Mouse (Mus musculus) heart, embryonic 14.5 days (tissue): ENCODE data around the gene Smurf2. TPM values are rescaled to one million over a fixed set of nuclear protein-coding genes. Genes with fewer than 3 reads are reported as not detected.
A peak's percentile ranks its signal among the peaks of the same experiment; 100 is the strongest.
"Not testable (repeated sequence)": the region's sequence is repeated elsewhere in the genome, so short reads cannot be mapped to it uniquely, and the experiment has no call there.

Experiments
- ATAC-seq: fragments of 200-750 bp; cut with Nextera tagmentation; 2 replicates; pipeline ENCODE4 v1.8.0; 2017; ENCODE audit warnings: low read depth, moderate TSS enrichment; ENCODE audit not compliant: insufficient number of reproducible peaks, insufficient read depth, low FRiP score
- H3K27ac ChIP-seq, 2 experiments: fragments of 200-500 bp in 1 of 2; fragments of 300-500 bp in 1 of 2; sonication (generic) in 1 of 2; replicated peaks in 1 of 2; 2 replicates each; pipeline ENCODE4 v1.5.1; 2012 to 2014; ENCODE audit warnings: low read depth in 2 of 2, low read length in 2 of 2, control low read depth in 1 of 2, mild to moderate bottlenecking in 1 of 2, mixed read lengths in 1 of 2; ENCODE audit not compliant: control insufficient read depth in 1 of 2, insufficient read depth in 1 of 2
- H3K27me3 ChIP-seq: fragments of 300-500 bp; sonication (generic); 2 replicates; pipeline ENCODE4 v1.6.1; 2014; ENCODE audit warnings: mild to moderate bottlenecking, low read length, control low read depth; ENCODE audit not compliant: control insufficient read depth, insufficient read depth
- H3K36me3 ChIP-seq: fragments of 300-500 bp; sonication (generic); 2 replicates; pipeline ENCODE4 v1.6.1; 2014; ENCODE audit warnings: mild to moderate bottlenecking, control low read depth, low read length, mixed read lengths; ENCODE audit not compliant: control insufficient read depth, insufficient read depth
- H3K4me1 ChIP-seq, 2 experiments: fragments of 200-500 bp in 1 of 2; fragments of 300-500 bp in 1 of 2; sonication (generic) in 1 of 2; 2 replicates each; pipeline ENCODE4 v1.6.1; 2012 to 2014; ENCODE audit warnings: low read length in 2 of 2, control low read depth in 1 of 2, mixed read lengths in 1 of 2; ENCODE audit not compliant: control insufficient read depth in 2 of 2, insufficient read depth in 2 of 2
- H3K4me2 ChIP-seq: fragments of 300-500 bp; sonication (generic); 2 replicates; pipeline ENCODE4 v1.6.1; 2014; ENCODE audit warnings: mild to moderate bottlenecking, low read length
- H3K4me3 ChIP-seq, 2 experiments: fragments of 200-500 bp in 1 of 2; fragments of 300-500 bp in 1 of 2; sonication (generic) in 1 of 2; 2 replicates each; pipeline ENCODE4 v1.5.1; 2012 to 2014; ENCODE audit warnings: low read length in 2 of 2, mild to moderate bottlenecking in 2 of 2, control low read depth in 1 of 2, low read depth in 1 of 2, moderate library complexity in 1 of 2; ENCODE audit not compliant: control insufficient read depth in 1 of 2, insufficient read depth in 1 of 2
- H3K9ac ChIP-seq: fragments of 300-500 bp; sonication (generic); 2 replicates; pipeline ENCODE4 v1.6.1; 2014; ENCODE audit warnings: mild to moderate bottlenecking, low read length
- H3K9me3 ChIP-seq: fragments of 300-500 bp; sonication (generic); 2 replicates; pipeline ENCODE4 v1.6.1; 2016; ENCODE audit warnings: low read length, control low read depth; ENCODE audit not compliant: control insufficient read depth
- WGBS: fragments of 180-500 bp; shearing (Covaris S2); extraction: QIAGEN DNeasy Blood & Tissue Kit; methylation state at CpG from one replicate; pipeline ENCODE4 v1.1.7; 2014; 5-methylcytosine and 5-hydroxymethylcytosine counted together
- polyA plus RNA-seq: library from polyadenylated mRNA; unstranded; fragments of >200 nt; fragmentation: Nextera tagmentation; extraction: Ambion mirVana; gene quantifications from 2 replicates; pipeline ENCODE4 v1.2.1, GENCODE M21; 2014

Smurf2 gene
- polyA plus RNA-seq, 1 experiment from 2014 or later = 17.4 TPM

DNA sequence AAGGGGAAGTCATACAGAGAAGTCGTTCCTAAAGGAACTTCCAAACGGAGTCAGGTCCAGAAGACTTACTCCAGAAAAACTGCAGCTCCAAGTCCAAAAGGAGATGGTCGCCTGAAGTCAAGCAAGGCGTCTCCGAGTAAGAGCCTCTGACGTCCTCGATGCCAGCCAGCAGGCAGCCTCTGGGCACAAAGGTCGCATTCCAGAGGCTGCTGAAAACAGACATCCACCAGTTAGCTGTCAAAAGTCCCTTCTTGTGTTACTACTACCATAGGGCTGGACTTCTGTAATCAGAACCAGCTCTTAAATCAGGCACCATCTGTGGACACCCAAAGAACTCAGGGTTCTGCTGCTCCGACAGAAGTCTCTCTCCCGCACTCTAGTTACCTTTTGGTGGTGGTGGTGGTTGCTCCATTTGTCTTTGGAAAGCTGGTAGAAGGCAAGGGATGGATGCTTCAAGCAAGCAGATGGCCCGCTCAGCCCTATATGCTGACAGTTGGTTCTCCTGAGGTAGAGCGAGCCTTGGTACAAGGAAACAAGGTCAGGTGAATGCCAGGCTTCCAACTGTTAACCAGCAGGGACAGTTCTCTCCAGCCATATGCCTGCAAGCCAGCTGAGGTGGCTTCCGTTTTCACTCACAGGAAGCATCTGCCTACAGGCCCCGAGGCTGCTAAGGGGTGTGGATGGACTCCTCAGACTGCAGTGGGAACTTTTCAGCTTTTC is 105.8 kb downstream of the Smurf2 start:
- Histone ChIP-seq H3K36me3 (peaks cover 91% of the 10 kb centered on the region), H3K9ac (no peak overlapping the region), H3K4me3 (no peak overlapping the region), H3K4me2 (no peak overlapping the region), H3K9me3 (no peaks in the 10 kb centered on the region), H3K27ac (0 out of 4 replicates have a peak overlapping the region, but pooled peaks of 1 of the 2 experiments have one; percentile 3), H3K27me3 (no peaks in the 10 kb centered on the region), H3K4me1 (peaks cover 3 to 22% of the 10 kb centered on the region in 2 experiments)
- ATAC-seq = no peak
- 75% methylated on average over 14 of the region's 14 CpGs for WGBS

- H3K9me3 ChIP-seq = no peaks in the 10 kb centered on the region
- H3K27ac ChIP-seq = no peak overlapping the region
- H3K36me3 ChIP-seq = peaks cover 96% of the 10 kb centered on the region
- 85% methylated on average over 7 of the region's 7 CpGs for WGBS
- no peak overlapping the region for H3K4me2 ChIP-seq
- no peak overlapping the region for H3K4me3 ChIP-seq
- peaks cover 0 to 4% of the 10 kb centered on the region in 2 experiments; a peak in 1 of 4 replicates for H3K4me1 ChIP-seq
- no peaks in the 10 kb centered on the region for H3K27me3 ChIP-seq
- ATAC-seq = no peak
- no peak overlapping the region for H3K9ac ChIP-seq
These were observed 107.9 kb downstream of the Smurf2 start for GRCm38 (mm10) chr11:106812410-106813136.

DNA sequence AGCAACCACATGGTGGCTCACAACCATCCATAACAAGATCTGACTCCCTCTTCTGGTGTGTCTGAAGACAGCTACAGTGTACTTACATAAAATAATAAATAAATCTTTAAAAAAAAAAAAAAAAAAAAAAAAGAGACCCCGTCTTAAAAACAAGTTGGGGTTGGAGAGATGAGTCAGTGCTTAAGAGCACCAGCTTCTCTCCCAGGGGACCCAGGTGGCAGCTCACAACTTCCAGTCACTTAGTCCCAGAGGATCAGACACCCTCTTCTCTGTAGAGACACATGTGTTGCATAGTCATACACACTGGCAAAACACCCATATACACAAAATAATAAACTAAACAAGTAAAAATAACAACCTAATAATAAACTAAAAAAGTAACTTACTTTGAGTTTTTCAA is 113.1 kb downstream of the Smurf2 start:
- H3K9me3 ChIP-seq, H3K9ac ChIP-seq, H3K4me3 ChIP-seq, H3K4me2 ChIP-seq, H3K27me3 ChIP-seq, ATAC-seq, H3K4me1 ChIP-seq, H3K27ac ChIP-seq: not testable (repeated sequence)
- 74% methylated on average over 1 of the region's 1 CpGs for WGBS
- H3K36me3 ChIP-seq = peaks cover 84% of the 10 kb centered on the region

- 84% methylated on average over 10 of the region's 10 CpGs for WGBS
- no peak for ATAC-seq
- Histone ChIP-seq H3K4me1 (no peaks in the 10 kb centered on the region), H3K4me2 (no peak overlapping the region), H3K27ac (no peak overlapping the region), H3K27me3 (no peaks in the 10 kb centered on the region), H3K9me3 (peaks cover 6% of the 10 kb centered on the region; the same call in 1 of the 2 replicates), H3K9ac (no peak overlapping the region), H3K36me3 (peaks cover 88% of the 10 kb centered on the region), H3K4me3 (no peak overlapping the region)
These were observed 118.4 kb downstream of the Smurf2 start for GRCm38 (mm10) chr11:106802069-106802627.

- 48% methylated on average over 9 of the region's 9 CpGs for WGBS
- no peaks in the 10 kb centered on the region for H3K27me3 ChIP-seq
- no peak overlapping the region for H3K9ac ChIP-seq
- no peak for ATAC-seq
- H3K9me3 ChIP-seq = peaks cover 6% of the 10 kb centered on the region; the same call in 1 of the 2 replicates
- H3K27ac ChIP-seq = no peak overlapping the region
- no peak overlapping the region for H3K4me3 ChIP-seq
- no peak overlapping the region for H3K4me2 ChIP-seq
- peaks cover 0 to under 1% of the 10 kb centered on the region in 2 experiments; a peak in 1 of 4 replicates for H3K4me1 ChIP-seq
- peaks cover 85% of the 10 kb centered on the region for H3K36me3 ChIP-seq
These were observed 124.8 kb downstream of the Smurf2 start for GRCm38 (mm10) chr11:106795679-106796078.

DNA sequence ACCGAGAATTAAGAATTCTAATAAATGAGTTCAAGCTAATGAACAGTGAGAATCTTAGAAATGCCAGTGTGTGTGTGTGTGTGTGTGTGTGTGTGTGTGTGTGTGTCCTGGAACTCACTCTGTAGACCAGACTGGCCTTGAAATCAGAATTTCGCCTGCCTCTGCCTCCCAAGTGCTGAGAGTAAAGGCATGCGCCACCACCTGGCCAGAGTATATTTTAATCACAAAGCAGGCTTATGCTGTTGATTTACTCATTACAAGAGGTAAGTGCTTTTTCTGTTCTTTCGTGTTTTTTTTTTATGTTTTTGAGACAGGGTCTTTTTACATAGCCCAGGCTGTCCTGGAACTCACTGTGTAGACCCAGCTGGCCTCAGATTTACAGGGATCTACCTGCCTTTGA is 126.7 kb downstream of the Smurf2 start:
- no peak overlapping the region for H3K9ac ChIP-seq
- no peaks in the 10 kb centered on the region for H3K27me3 ChIP-seq
- peaks cover 0 to 10% of the 10 kb centered on the region in 2 experiments; a peak in 1 of 4 replicates for H3K4me1 ChIP-seq
- H3K4me2 ChIP-seq = no peak overlapping the region
- peaks cover 66% of the 10 kb centered on the region for H3K36me3 ChIP-seq
- WGBS = 79% methylated on average over 4 of the region's 4 CpGs
- H3K27ac ChIP-seq = no peak overlapping the region
- no peak for ATAC-seq
- H3K4me3 ChIP-seq = no peak overlapping the region
- peaks cover 6% of the 10 kb centered on the region; the same call in 1 of the 2 replicates for H3K9me3 ChIP-seq

DNA sequence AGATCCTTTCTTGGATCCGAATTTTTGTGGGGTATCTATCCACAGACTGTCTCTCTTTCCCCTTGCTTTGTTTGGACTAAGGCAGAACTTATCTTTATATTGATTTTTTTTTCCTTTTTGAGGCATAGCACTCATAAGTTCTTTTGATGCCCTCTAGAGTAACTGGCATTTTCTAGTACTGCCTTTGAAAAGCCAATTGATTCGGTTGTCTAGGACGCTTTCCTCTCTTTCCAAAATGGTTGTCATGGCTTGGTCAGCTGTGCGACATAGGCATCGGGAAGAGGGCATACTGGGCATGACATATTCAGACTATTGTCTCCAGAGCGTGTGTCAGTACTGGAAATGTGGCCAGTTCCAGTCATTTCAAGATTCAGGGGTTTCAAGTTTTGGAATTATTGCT is 130.9 kb downstream of the Smurf2 start:
- Histone ChIP-seq H3K27me3 (no peaks in the 10 kb centered on the region), H3K9me3 (no peaks in the 10 kb centered on the region), H3K27ac (peak overlapping the region; percentile 95 to 99), H3K9ac (peak overlapping the region; percentile 87), H3K4me3 (peak overlapping the region; percentile 79 to 91), H3K36me3 (peaks cover 58% of the 10 kb centered on the region), H3K4me2 (peak overlapping the region; percentile 79), H3K4me1 (peaks cover 0 to 26% of the 10 kb centered on the region in 2 experiments; a peak in 2 of 4 replicates)
- no peak for ATAC-seq
- 0% methylated on average over 6 of the region's 6 CpGs for WGBS
